In the genomic region with DNA sequence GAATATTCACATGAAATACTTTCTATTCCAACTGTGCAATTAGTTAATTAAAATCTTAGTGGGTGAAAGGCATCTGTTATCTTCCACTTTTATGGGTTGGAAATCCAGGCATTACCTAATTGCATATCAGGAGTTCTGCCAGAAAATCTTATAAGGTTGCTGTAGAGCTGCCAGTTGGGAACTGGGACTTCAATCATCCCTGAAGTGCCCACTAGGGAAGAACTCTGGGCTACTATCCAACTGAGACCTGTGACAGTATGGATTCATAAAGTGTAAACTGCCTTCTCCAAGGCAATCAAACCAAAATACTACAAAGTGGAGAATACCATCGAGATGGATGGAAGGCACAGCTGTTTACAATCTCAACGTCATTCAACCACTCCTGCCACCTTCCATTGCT, we compare ENCODE assay signal across 24 mouse cellular contexts. TPM values are rescaled to one million over a fixed set of nuclear protein-coding genes. Genes with fewer than 3 reads are reported as not detected.
A peak's percentile ranks its signal among the peaks of the same experiment; 100 is the strongest.
DNase-seq lines count a peak whose midpoint lies in the region; ATAC-seq and TF ChIP-seq lines count a peak whose summit lies in the region.
"Had no signal": no experiment of that assay in that cellular context is flagged by ENCODE, and none has a peak within 500 bp of the region (broad histone marks: within the 10 kb centered on the region; RNA-seq: fewer than 3 reads in every experiment).

A gene (minus strand): TSS at position 109 of the 400 bp plus-strand sequence.

- no peaks in the 10 kb centered on the region for H3K27me3 ChIP-seq in hindbrain, embryonic 16.5 days (replicated peaks; ENCODE audit: control insufficient read depth, insufficient read depth, low read length)
- H3K27me3 ChIP-seq in hindbrain, embryonic 10.5 days (ENCODE audit: insufficient read depth, poor library complexity, severe bottlenecking): no peaks in the 10 kb centered on the region
- H3K27me3 ChIP-seq in midbrain, embryonic 14.5 days (ENCODE audit: control insufficient read depth, insufficient read depth, low read length): no peaks in the 10 kb centered on the region
- no peaks in the 10 kb centered on the region for H3K27me3 ChIP-seq in midbrain, embryonic 13.5 days
- H3K27me3 ChIP-seq in limb, embryonic 14.5 days (ENCODE audit: control insufficient read depth, insufficient read depth, low read length): no peaks in the 10 kb centered on the region
- H3K27me3 ChIP-seq: embryonic facial prominence, embryonic 15.5 days; hindbrain, embryonic 15.5 days; kidney, embryonic 15.5 days; liver, embryonic 13.5 days had no signal

- no peak for TF ChIP-seq POLR2A in limb, embryonic 14.5 days (IDR thresholded peaks at IDR 0.05; ENCODE audit: borderline replicate concordance, extremely low read depth, insufficient read depth, insufficient read length)

- 47% methylated on average over 2 of the region's 2 CpGs for WGBS in hindbrain, embryonic 16.5 days
- 75% methylated on average over 2 of the region's 2 CpGs for WGBS in hindbrain, embryonic 10.5 days
- 81% methylated on average over 2 of the region's 2 CpGs for WGBS in midbrain, embryonic 14.5 days
- WGBS in midbrain, embryonic 13.5 days: 68% methylated on average over 2 of the region's 2 CpGs
- 45% methylated on average over 2 of the region's 2 CpGs for WGBS in limb, embryonic 14.5 days

- H3K9ac ChIP-seq in hindbrain, embryonic 16.5 days (ENCODE audit: low read depth, low read length): no peak within 1 kb of the TSS
- no peak within 1 kb of the TSS for H3K9ac ChIP-seq in midbrain, embryonic 14.5 days (replicated peaks; ENCODE audit: low read length)
- H3K9ac ChIP-seq in midbrain, embryonic 13.5 days (replicated peaks): no peak within 1 kb of the TSS
- H3K9ac ChIP-seq in limb, embryonic 14.5 days (ENCODE audit: low read depth, low read length, severe bottlenecking): no peak within 1 kb of the TSS
- H3K9ac ChIP-seq: embryonic facial prominence, embryonic 15.5 days; hindbrain, embryonic 15.5 days; kidney, embryonic 15.5 days; liver, embryonic 13.5 days; lung, embryonic 14.5 days had no signal

- peak; percentile 66 to 68 for DNase-seq in cerebellum, postnatal 10 days
- no peak for DNase-seq in cerebellum, postnatal 36 days
- DNase-seq in hindbrain, embryonic 10.5 days (ENCODE audit: low spot score): no peak
- DNase-seq in midbrain, embryonic 14.5 days: peak; percentile 50
- peak; percentile 17 for DNase-seq in limb, embryonic 14.5 days (ENCODE audit: low spot score)
- DNase-seq: adrenal gland, postnatal 36 days; heart, postnatal 10 days; kidney, postnatal 4 days; liver, embryonic 13.5 days; lung, embryonic 14.5 days; lung, postnatal 4 days; right cerebral cortex, postnatal 14 days; spleen, adult 18-20 months; thymus, postnatal 25 days had no signal

- H3K4me1 ChIP-seq in hindbrain, embryonic 16.5 days (ENCODE audit: control insufficient read depth, insufficient read depth, low read depth, low read length): peaks cover 8% of the 10 kb centered on the region
- H3K4me1 ChIP-seq in hindbrain, embryonic 10.5 days (replicated peaks): peaks cover 7% of the 10 kb centered on the region; the same call in 1 of the 2 replicates
- peaks cover 10% of the 10 kb centered on the region; the same call in 1 of the 2 replicates for H3K4me1 ChIP-seq in midbrain, embryonic 14.5 days (ENCODE audit: control insufficient read depth, insufficient read depth, low read length)
- H3K4me1 ChIP-seq in midbrain, embryonic 13.5 days (replicated peaks): peaks cover 13% of the 10 kb centered on the region; the same call in 1 of the 2 replicates
- H3K4me1 ChIP-seq in limb, embryonic 14.5 days (ENCODE audit: control insufficient read depth, insufficient read depth, low read length): no peaks in the 10 kb centered on the region
- H3K4me1 ChIP-seq: embryonic facial prominence, embryonic 15.5 days; kidney, embryonic 15.5 days; liver, embryonic 13.5 days had no signal

- no peak within 1 kb of the TSS for H3K4me3 ChIP-seq in hindbrain, embryonic 16.5 days (ENCODE audit: low read length)
- no peak within 1 kb of the TSS for H3K4me3 ChIP-seq in hindbrain, embryonic 10.5 days
- H3K4me3 ChIP-seq in midbrain, embryonic 14.5 days (replicated peaks; ENCODE audit: low read depth, low read length): no peak within 1 kb of the TSS
- no peak within 1 kb of the TSS for H3K4me3 ChIP-seq in midbrain, embryonic 13.5 days (replicated peaks)
- H3K4me3 ChIP-seq in limb, embryonic 14.5 days (replicated peaks; ENCODE audit: low read length): no peak within 1 kb of the TSS
- H3K4me3 ChIP-seq: embryonic facial prominence, embryonic 15.5 days; hindbrain, embryonic 15.5 days; kidney, embryonic 15.5 days; liver, embryonic 13.5 days had no signal

- no peaks in the 10 kb centered on the region for H3K9me3 ChIP-seq in hindbrain, embryonic 16.5 days (ENCODE audit: control insufficient read depth, low read length)
- H3K9me3 ChIP-seq in hindbrain, embryonic 10.5 days: no peaks in the 10 kb centered on the region
- no peaks in the 10 kb centered on the region for H3K9me3 ChIP-seq in midbrain, embryonic 14.5 days (ENCODE audit: control insufficient read depth, low read length)
- no peaks in the 10 kb centered on the region for H3K9me3 ChIP-seq in midbrain, embryonic 13.5 days
- H3K9me3 ChIP-seq in limb, embryonic 14.5 days (ENCODE audit: control insufficient read depth, low read length): no peaks in the 10 kb centered on the region
- H3K9me3 ChIP-seq: embryonic facial prominence, embryonic 15.5 days; hindbrain, embryonic 15.5 days; kidney, embryonic 15.5 days; liver, embryonic 13.5 days had no signal

- no peaks in the 10 kb centered on the region for H3K36me3 ChIP-seq in hindbrain, embryonic 16.5 days (ENCODE audit: control insufficient read depth, insufficient read depth, low read length)
- no peaks in the 10 kb centered on the region for H3K36me3 ChIP-seq in hindbrain, embryonic 10.5 days
- no peaks in the 10 kb centered on the region for H3K36me3 ChIP-seq in midbrain, embryonic 14.5 days (ENCODE audit: control insufficient read depth, insufficient read depth, low read length)
- H3K36me3 ChIP-seq in midbrain, embryonic 13.5 days: no peaks in the 10 kb centered on the region
- H3K36me3 ChIP-seq in limb, embryonic 14.5 days (ENCODE audit: control insufficient read depth, insufficient read depth, low read length): no peaks in the 10 kb centered on the region
- H3K36me3 ChIP-seq: embryonic facial prominence, embryonic 15.5 days; hindbrain, embryonic 15.5 days; kidney, embryonic 15.5 days; liver, embryonic 13.5 days had no signal

- no peak within 1 kb of the TSS for H3K27ac ChIP-seq in hindbrain, embryonic 16.5 days (ENCODE audit: low read depth, low read length)
- H3K27ac ChIP-seq in hindbrain, embryonic 10.5 days: no peak within 1 kb of the TSS
- no peak within 1 kb of the TSS for H3K27ac ChIP-seq in midbrain, embryonic 14.5 days (replicated peaks; ENCODE audit: low read depth, low read length)
- no peak within 1 kb of the TSS for H3K27ac ChIP-seq in midbrain, embryonic 13.5 days
- no peak within 1 kb of the TSS for H3K27ac ChIP-seq in limb, embryonic 14.5 days (replicated peaks; ENCODE audit: low read depth, low read length)
- H3K27ac ChIP-seq: embryonic facial prominence, embryonic 15.5 days; hindbrain, embryonic 15.5 days; kidney, embryonic 15.5 days; liver, embryonic 13.5 days had no signal

- ATAC-seq in hindbrain, embryonic 16.5 days: peak; percentile 29; the same call in 1 of the 2 replicates
- ATAC-seq in midbrain, embryonic 14.5 days (ENCODE audit: low FRiP score, low TSS enrichment): no peak
- ATAC-seq in midbrain, embryonic 13.5 days: no peak
- ATAC-seq in limb, embryonic 14.5 days (ENCODE audit: low FRiP score, low read depth): no peak
- ATAC-seq: CD4-positive, CD25-positive, alpha-beta regulatory T cell, adult 4 months; intestine, postnatal 0 days had no signal

- H3K4me2 ChIP-seq in hindbrain, embryonic 16.5 days (ENCODE audit: low read length): no peak within 1 kb of the TSS
- no peak within 1 kb of the TSS for H3K4me2 ChIP-seq in midbrain, embryonic 14.5 days (ENCODE audit: low read length)
- no peak within 1 kb of the TSS for H3K4me2 ChIP-seq in midbrain, embryonic 13.5 days (replicated peaks)
- H3K4me2 ChIP-seq in limb, embryonic 14.5 days (replicated peaks; ENCODE audit: low read depth, low read length, severe bottlenecking): no peak within 1 kb of the TSS
- H3K4me2 ChIP-seq: embryonic facial prominence, embryonic 15.5 days; heart, embryonic 11.5 days; hindbrain, embryonic 15.5 days; kidney, embryonic 15.5 days; liver, embryonic 13.5 days; lung, embryonic 14.5 days had no signal

RNA-seq across cellular contexts. Expression of the gene that starts here (rescaled TPM):
- not detected in 2 replicates for polyA plus RNA-seq in hindbrain, embryonic 16.5 days (2015; fragmentation: Nextera tagmentation; extraction: Ambion mirVana)
- polyA plus RNA-seq in hindbrain, embryonic 10.5 days (2016; fragmentation: Nextera tagmentation; extraction: Ambion mirVana): not detected in 2 replicates
- not detected in 2 replicates for polyA plus RNA-seq in midbrain, embryonic 14.5 days (2014; fragmentation: Nextera tagmentation; extraction: Ambion mirVana)
- polyA plus RNA-seq in midbrain, embryonic 13.5 days (2015; fragmentation: Nextera tagmentation; extraction: Ambion mirVana): not detected in 2 replicates
- polyA plus RNA-seq in limb, embryonic 14.5 days (2012; rRNA removed): not detected in 2 replicates
- polyA plus RNA-seq in limb, embryonic 14.5 days (2014; fragmentation: Nextera tagmentation; extraction: Ambion mirVana): not detected in 2 replicates
- polyA plus RNA-seq: CD4-positive, CD25-positive, alpha-beta regulatory T cell, adult 4 months; cerebellum, adult 2 months; embryonic facial prominence, embryonic 15.5 days; heart, embryonic 11.5 days; hindbrain, embryonic 15.5 days; intestine, postnatal 0 days; kidney, embryonic 15.5 days; limb, embryonic 11.5 days; liver, embryonic 13.5 days; lung, embryonic 14.5 days had no signal

Comparison
In these comparisons a context has a peak if more than half of its experiments do, and no peak if none do; other contexts are left out.
1. DNase-seq: peak in cerebellum, postnatal 10 days (2 of 2); none in cerebellum, postnatal 36 days (0 of 2) and hindbrain, embryonic 10.5 days (single experiment).
2. Peak in ATAC-seq in hindbrain, embryonic 16.5 days; RNA of the gene not detected or under 1 TPM.
3. Peak in DNase-seq in midbrain, embryonic 14.5 days; RNA of the gene not detected or under 1 TPM.
4. Peak in DNase-seq in limb, embryonic 14.5 days; RNA of the gene not detected or under 1 TPM.